Mouse (Mus musculus) MEL-GATA-1-ER (cell line): Measurements from ENCODE around the gene Zbtb24.

Experiments
- DNase-seq: peaks from one replicate; pipeline ENCODE4 v3.0.0-alpha.2; 2012; ENCODE audit warnings: low read depth; ENCODE audit errors: extremely low read depth

The Zbtb24 gene

GRCm38 (mm10) chr10:41464401-41464955 is 14.3 kb downstream of the Zbtb24 start:
- no peak for DNase-seq

GRCm38 (mm10) chr10:41467325-41467724 is 17.1 kb downstream of the Zbtb24 start:
- no peak for DNase-seq

- no peak for DNase-seq
These were observed 20.5 kb downstream of the Zbtb24 start for GRCm38 (mm10) chr10:41470693-41471092.

GRCm38 (mm10) chr10:41472534-41472933 is 22.4 kb downstream of the Zbtb24 start:
- no peak for DNase-seq

GRCm38 (mm10) chr10:41472962-41473481 is 22.8 kb downstream of the Zbtb24 start:
- no peak for DNase-seq

GRCm38 (mm10) chr10:41473782-41474468 is 23.7 kb downstream of the Zbtb24 start:
- peak; percentile 98 for DNase-seq

- DNase-seq = peak; percentile 2
These were observed 24.8 kb downstream of the Zbtb24 start for GRCm38 (mm10) chr10:41474981-41475391.

GRCm38 (mm10) chr10:41476171-41477017 is 26.2 kb downstream of the Zbtb24 start, which contains the start of gene Mical1:
Mical1 (plus strand) TSS chr10:41476314.
- DNase-seq = peak; percentile 31

- no peak for DNase-seq
These were observed 26.8 kb downstream of the Zbtb24 start for GRCm38 (mm10) chr10:41477018-41477277.

- peak; percentile 62 for DNase-seq
These were observed 27.3 kb downstream of the Zbtb24 start for GRCm38 (mm10) chr10:41477278-41478181.

GRCm38 (mm10) chr10:41479961-41480360 is 29.8 kb downstream of the Zbtb24 start:
- DNase-seq = no peak

- peak; percentile 39 for DNase-seq
These were observed 31.0 kb downstream of the Zbtb24 start for GRCm38 (mm10) chr10:41480938-41481880.

- DNase-seq = no peak
These were observed 32.3 kb downstream of the Zbtb24 start for GRCm38 (mm10) chr10:41482446-41482845.

- no peak for DNase-seq
These were observed 35.6 kb downstream of the Zbtb24 start for GRCm38 (mm10) chr10:41485778-41486177.

- DNase-seq = no peak
These were observed 36.5 kb downstream of the Zbtb24 start for GRCm38 (mm10) chr10:41486506-41487170.

GRCm38 (mm10) chr10:41488877-41489276 is 38.7 kb downstream of the Zbtb24 start:
- DNase-seq = no peak

- DNase-seq = no peak
These were observed 39.1 kb downstream of the Zbtb24 start for GRCm38 (mm10) chr10:41489294-41489693.

GRCm38 (mm10) chr10:41489708-41490517 is 39.7 kb downstream of the Zbtb24 start, which contains the start of the genes Smpd2 and Ppil6:
Smpd2 (minus strand) TSS chr10:41490369.
Ppil6 (plus strand) TSS chr10:41490439.
- DNase-seq = no peak

GRCm38 (mm10) chr10:41490518-41490873 is 40.3 kb downstream of the Zbtb24 start:
- no peak for DNase-seq
